Mouse (Mus musculus): ENCODE data around the gene Tnf. TPM values are rescaled to one million over a fixed set of nuclear protein-coding genes. Genes with fewer than 3 reads are reported as not detected.
A peak's percentile ranks its signal among the peaks of the same experiment; 100 is the strongest.
"Not testable (repeated sequence)": the region's sequence is repeated elsewhere in the genome, so short reads cannot be mapped to it uniquely, and the experiment has no call there.

Gene Tnf
- polyA plus RNA-seq, 1 experiment from 2014 or later, result not detected

GRCm38 (mm10) chr17:35239700-35240099 is 37.9 kb upstream of the Tnf start:
- WGBS, result 79% methylated on average over 5 of the region's 5 CpGs
- peaks cover 30% of the 10 kb centered on the region for H3K36me3 ChIP-seq (ENCODE audit: control insufficient read depth, insufficient read depth, low read length)
- H3K4me1 ChIP-seq (ENCODE audit: control insufficient read depth in 2 of 2, insufficient read depth in 2 of 2, low read length in 2 of 2), result peaks cover 15 to 32% of the 10 kb centered on the region in 2 experiments
- H3K4me2 ChIP-seq (ENCODE audit: low read length), result no peak overlapping the region
- no peak overlapping the region for H3K9ac ChIP-seq (ENCODE audit: low read length)
- no peaks in the 10 kb centered on the region for H3K27me3 ChIP-seq (ENCODE audit: control insufficient read depth, insufficient read depth, low read length)
- no peak for ATAC-seq (ENCODE audit: insufficient number of reproducible peaks, insufficient read depth, low FRiP score, low read depth)
- H3K9me3 ChIP-seq (ENCODE audit: control insufficient read depth, low read length), result no peaks in the 10 kb centered on the region
- no peak overlapping the region for H3K4me3 ChIP-seq (ENCODE audit: control insufficient read depth in 1 of 2, insufficient read depth in 1 of 2, low read depth in 1 of 2, low read length in 2 of 2)
- peak overlapping the region in 1 of 2 experiments; percentile 98; a peak in 1 of 4 replicates for H3K27ac ChIP-seq (replicated peaks in 1 of 2; ENCODE audit: control insufficient read depth in 1 of 2, insufficient read depth in 1 of 2, low read depth in 2 of 2, low read length in 2 of 2)

- peaks cover 8 to 26% of the 10 kb centered on the region in 2 experiments for H3K4me1 ChIP-seq (ENCODE audit: control insufficient read depth in 2 of 2, insufficient read depth in 2 of 2, low read length in 2 of 2)
- WGBS, result 81% methylated on average over 12 of the region's 12 CpGs
- H3K9ac ChIP-seq (ENCODE audit: low read length), result no peak overlapping the region
- H3K27ac ChIP-seq (replicated peaks in 1 of 2; ENCODE audit: control insufficient read depth in 1 of 2, insufficient read depth in 1 of 2, low read depth in 2 of 2, low read length in 2 of 2), result no peak overlapping the region
- no peak overlapping the region for H3K4me3 ChIP-seq (ENCODE audit: control insufficient read depth in 1 of 2, insufficient read depth in 1 of 2, low read depth in 1 of 2, low read length in 2 of 2)
- H3K9me3 ChIP-seq (ENCODE audit: control insufficient read depth, low read length), result no peaks in the 10 kb centered on the region
- ATAC-seq (ENCODE audit: insufficient number of reproducible peaks, insufficient read depth, low FRiP score, low read depth), result no peak
- H3K36me3 ChIP-seq (ENCODE audit: control insufficient read depth, insufficient read depth, low read length), result peaks cover 27% of the 10 kb centered on the region
- no peak overlapping the region for H3K4me2 ChIP-seq (ENCODE audit: low read length)
- no peaks in the 10 kb centered on the region for H3K27me3 ChIP-seq (ENCODE audit: control insufficient read depth, insufficient read depth, low read length)
Observed at GRCm38 (mm10) chr17:35237504-35237903, 35.7 kb upstream of the Tnf start.

DNA sequence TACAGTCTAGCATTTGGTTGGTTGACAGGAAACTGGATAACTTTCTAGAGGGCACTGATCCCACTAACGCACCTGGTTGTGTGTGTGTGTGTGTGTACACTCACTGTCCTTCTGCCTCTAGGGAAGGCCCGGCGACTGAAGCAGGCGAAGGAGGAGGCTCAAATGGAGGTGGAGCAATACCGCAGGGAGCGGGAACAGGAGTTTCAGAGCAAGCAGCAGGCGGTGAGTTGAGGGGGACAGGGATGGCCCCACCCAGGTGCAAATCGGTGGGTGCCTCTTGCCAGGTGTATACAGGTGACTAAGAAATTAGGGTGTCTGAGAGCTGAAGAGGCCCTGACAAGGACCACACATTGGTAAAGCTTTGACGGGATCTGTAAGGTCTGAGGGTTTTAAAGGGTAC is 35.2 kb upstream of the Tnf start:
- peaks cover 8 to 31% of the 10 kb centered on the region in 2 experiments for H3K4me1 ChIP-seq (ENCODE audit: control insufficient read depth in 2 of 2, insufficient read depth in 2 of 2, low read length in 2 of 2)
- WGBS, result 63% methylated on average over 9 of the region's 9 CpGs

DNA sequence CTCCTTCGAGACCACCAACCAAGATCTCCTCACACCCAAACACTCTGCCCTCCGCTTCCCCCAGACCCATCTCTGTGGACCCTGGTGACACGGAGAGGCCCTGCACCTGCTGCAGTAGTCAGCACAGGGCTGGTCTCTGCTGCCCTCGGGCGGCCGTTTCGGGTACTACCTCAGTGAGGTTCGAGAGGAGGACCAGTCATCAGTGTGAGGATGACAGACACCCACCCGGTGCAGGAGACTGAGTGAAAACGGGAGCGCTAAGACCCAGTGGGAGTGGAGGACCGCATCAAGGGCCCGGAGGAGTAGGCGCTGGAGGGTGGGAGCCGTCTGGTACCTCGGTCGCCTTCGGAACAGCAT is 34.6 kb upstream of the Tnf start:
- Histone ChIP-seq H3K27ac (replicated peaks in 1 of 2; ENCODE audit: control insufficient read depth in 1 of 2, insufficient read depth in 1 of 2, low read depth in 2 of 2, low read length in 2 of 2) (peak overlapping the region; percentile 86 to 93), H3K4me2 (ENCODE audit: low read length) (peak overlapping the region; percentile 82), H3K4me1 (ENCODE audit: control insufficient read depth in 2 of 2, insufficient read depth in 2 of 2, low read length in 2 of 2) (peaks cover 10 to 36% of the 10 kb centered on the region in 2 experiments), H3K27me3 (ENCODE audit: control insufficient read depth, insufficient read depth, low read length) (no peaks in the 10 kb centered on the region), H3K36me3 (ENCODE audit: control insufficient read depth, insufficient read depth, low read length) (peaks cover 33% of the 10 kb centered on the region), H3K9me3 (ENCODE audit: control insufficient read depth, low read length) (no peaks in the 10 kb centered on the region), H3K4me3 (ENCODE audit: control insufficient read depth in 1 of 2, insufficient read depth in 1 of 2, low read depth in 1 of 2, low read length in 2 of 2) (peak overlapping the region; percentile 67 to 79), H3K9ac (ENCODE audit: low read length) (peak overlapping the region; percentile 91)
- WGBS, result 1% methylated on average over 18 of the region's 18 CpGs
- ATAC-seq (ENCODE audit: insufficient number of reproducible peaks, insufficient read depth, low FRiP score, low read depth), result peak; percentile 55

More for the DNA sequence above, 35.2 kb upstream of the Tnf start:
- no peak overlapping the region for H3K4me3 ChIP-seq (ENCODE audit: control insufficient read depth in 1 of 2, insufficient read depth in 1 of 2, low read depth in 1 of 2, low read length in 2 of 2)
- ATAC-seq (ENCODE audit: insufficient number of reproducible peaks, insufficient read depth, low FRiP score, low read depth), result no peak
- no peak overlapping the region for H3K27ac ChIP-seq (replicated peaks in 1 of 2; ENCODE audit: control insufficient read depth in 1 of 2, insufficient read depth in 1 of 2, low read depth in 2 of 2, low read length in 2 of 2)
- H3K27me3 ChIP-seq (ENCODE audit: control insufficient read depth, insufficient read depth, low read length), result no peaks in the 10 kb centered on the region
- H3K9me3 ChIP-seq (ENCODE audit: control insufficient read depth, low read length), result no peaks in the 10 kb centered on the region
- peak overlapping the region; percentile 82; the same call in 1 of the 2 replicates for H3K4me2 ChIP-seq (ENCODE audit: low read length)
- H3K36me3 ChIP-seq (ENCODE audit: control insufficient read depth, insufficient read depth, low read length), result peaks cover 32% of the 10 kb centered on the region
- no peak overlapping the region for H3K9ac ChIP-seq (ENCODE audit: low read length)

- H3K9ac ChIP-seq (ENCODE audit: low read length), result peak within 1 kb of the TSS; percentile 91
- peaks cover 39% of the 10 kb centered on the region for H3K36me3 ChIP-seq (ENCODE audit: control insufficient read depth, insufficient read depth, low read length)
- H3K9me3 ChIP-seq (ENCODE audit: control insufficient read depth, low read length), result no peaks in the 10 kb centered on the region
- under 1% methylated on average over 35 of the region's 35 CpGs for WGBS
- peak within 1 kb of the TSS; percentile 67 to 79 for H3K4me3 ChIP-seq (ENCODE audit: control insufficient read depth in 1 of 2, insufficient read depth in 1 of 2, low read depth in 1 of 2, low read length in 2 of 2)
- peak within 1 kb of the TSS; percentile 86 to 94 for H3K27ac ChIP-seq (replicated peaks in 1 of 2; ENCODE audit: control insufficient read depth in 1 of 2, insufficient read depth in 1 of 2, low read depth in 2 of 2, low read length in 2 of 2)
- peak; percentile 71 for ATAC-seq (ENCODE audit: insufficient number of reproducible peaks, insufficient read depth, low FRiP score, low read depth)
- no peaks in the 10 kb centered on the region for H3K27me3 ChIP-seq (ENCODE audit: control insufficient read depth, insufficient read depth, low read length)
- peaks cover 10 to 34% of the 10 kb centered on the region in 2 experiments for H3K4me1 ChIP-seq (ENCODE audit: control insufficient read depth in 2 of 2, insufficient read depth in 2 of 2, low read length in 2 of 2)
- peak within 1 kb of the TSS; percentile 82 for H3K4me2 ChIP-seq (ENCODE audit: low read length)
Observed at GRCm38 (mm10) chr17:35235614-35236389, 34.0 kb upstream of the Tnf start, which contains the start of gene Nfkbil1. Gene Nfkbil1, minus strand, starts transcription at chr17:35235792.

GRCm38 (mm10) chr17:35234903-35235302 is 33.1 kb upstream of the Tnf start:
- H3K9me3 ChIP-seq (ENCODE audit: control insufficient read depth, low read length), result no peaks in the 10 kb centered on the region
- WGBS, result 4% methylated on average over 31 of the region's 31 CpGs
- H3K27ac ChIP-seq (replicated peaks in 1 of 2; ENCODE audit: control insufficient read depth in 1 of 2, insufficient read depth in 1 of 2, low read depth in 2 of 2, low read length in 2 of 2), result peak overlapping the region; percentile 86 to 94
- H3K36me3 ChIP-seq (ENCODE audit: control insufficient read depth, insufficient read depth, low read length), result peaks cover 47% of the 10 kb centered on the region
- H3K27me3 ChIP-seq (ENCODE audit: control insufficient read depth, insufficient read depth, low read length), result no peaks in the 10 kb centered on the region
- H3K9ac ChIP-seq (ENCODE audit: low read length), result peak overlapping the region; percentile 91
- no peak for ATAC-seq (ENCODE audit: insufficient number of reproducible peaks, insufficient read depth, low FRiP score, low read depth)
- H3K4me2 ChIP-seq (ENCODE audit: low read length), result peak overlapping the region; percentile 82
- H3K4me3 ChIP-seq (ENCODE audit: control insufficient read depth in 1 of 2, insufficient read depth in 1 of 2, low read depth in 1 of 2, low read length in 2 of 2), result peak overlapping the region; percentile 67 to 79
- H3K4me1 ChIP-seq (ENCODE audit: control insufficient read depth in 2 of 2, insufficient read depth in 2 of 2, low read length in 2 of 2), result peaks cover 7 to 25% of the 10 kb centered on the region in 2 experiments

DNA sequence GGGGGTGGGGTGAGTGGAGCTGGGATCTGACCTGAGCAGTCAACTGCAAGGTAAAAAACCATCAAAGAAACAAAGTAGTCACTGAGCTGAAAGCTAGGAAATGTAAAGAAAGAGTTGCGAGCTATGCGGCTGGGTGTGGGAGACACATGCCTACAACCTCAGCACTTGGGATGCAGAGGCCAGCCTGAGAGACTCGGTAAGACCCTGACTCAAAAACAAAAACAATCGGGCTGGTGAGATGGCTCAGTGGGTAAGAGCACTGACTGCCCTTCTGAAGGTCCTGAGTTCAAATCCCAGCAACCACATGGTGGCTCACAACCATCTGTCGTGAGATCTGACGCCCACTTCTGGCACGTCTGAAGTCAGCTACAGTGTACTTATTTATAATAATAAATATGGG is 32.3 kb upstream of the Tnf start:
- Histone ChIP-seq H3K36me3 (ENCODE audit: control insufficient read depth, insufficient read depth, low read length) (peaks cover 55% of the 10 kb centered on the region), H3K27ac (replicated peaks in 1 of 2; ENCODE audit: control insufficient read depth in 1 of 2, insufficient read depth in 1 of 2, low read depth in 2 of 2, low read length in 2 of 2) (peak overlapping the region; percentile 63 to 86; a peak in 3 of 4 replicates), H3K4me3 (ENCODE audit: control insufficient read depth in 1 of 2, insufficient read depth in 1 of 2, low read depth in 1 of 2, low read length in 2 of 2) (peak overlapping the region in 1 of 2 experiments; percentile 67; a peak in 2 of 4 replicates), H3K4me1 (ENCODE audit: control insufficient read depth in 2 of 2, insufficient read depth in 2 of 2, low read length in 2 of 2) (peaks cover 7 to 25% of the 10 kb centered on the region in 2 experiments), H3K4me2 (ENCODE audit: low read length) (peak overlapping the region; percentile 82)
- not testable (repeated sequence) for H3K9me3 ChIP-seq (ENCODE audit: control insufficient read depth, low read length); H3K27me3 ChIP-seq (ENCODE audit: control insufficient read depth, insufficient read depth, low read length); ATAC-seq (ENCODE audit: insufficient number of reproducible peaks, insufficient read depth, low FRiP score, low read depth); H3K9ac ChIP-seq (ENCODE audit: low read length)
- 87% methylated on average over 7 of the region's 7 CpGs for WGBS

Data from heart, embryonic 14.5 days (tissue).